Mouse (Mus musculus): ENCODE measurements around the gene Gm7324.
"Not testable (repeated sequence)": the region's sequence is repeated elsewhere in the genome, so short reads cannot be mapped to it uniquely, and the experiment has no call there.

Gene Gm7324

DNA sequence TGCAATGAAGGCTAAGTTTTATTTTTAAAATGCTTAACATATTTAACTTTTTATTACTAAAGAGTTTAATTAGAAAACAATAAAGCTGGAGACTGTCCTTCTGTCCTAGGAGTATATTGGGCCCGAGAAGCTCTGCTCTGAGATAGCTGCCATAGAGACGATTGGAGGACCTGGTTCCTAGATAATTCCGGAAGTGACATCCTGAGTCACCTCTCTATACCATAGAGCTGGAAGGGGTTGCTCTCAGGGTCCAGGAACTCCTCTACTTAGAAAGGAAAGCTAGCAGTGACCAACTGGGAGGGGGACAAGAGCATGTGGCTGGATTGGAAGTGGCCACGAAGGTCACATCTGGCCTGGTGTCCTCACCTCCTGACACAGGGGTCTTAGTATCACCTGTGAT is at the start of gene Gm7324:
Gm7324 (plus strand) TSS at position 208 of the 400 bp plus-strand sequence.
- not testable (repeated sequence) for DNase-seq (ENCODE audit: low read depth, low spot score)

DNA sequence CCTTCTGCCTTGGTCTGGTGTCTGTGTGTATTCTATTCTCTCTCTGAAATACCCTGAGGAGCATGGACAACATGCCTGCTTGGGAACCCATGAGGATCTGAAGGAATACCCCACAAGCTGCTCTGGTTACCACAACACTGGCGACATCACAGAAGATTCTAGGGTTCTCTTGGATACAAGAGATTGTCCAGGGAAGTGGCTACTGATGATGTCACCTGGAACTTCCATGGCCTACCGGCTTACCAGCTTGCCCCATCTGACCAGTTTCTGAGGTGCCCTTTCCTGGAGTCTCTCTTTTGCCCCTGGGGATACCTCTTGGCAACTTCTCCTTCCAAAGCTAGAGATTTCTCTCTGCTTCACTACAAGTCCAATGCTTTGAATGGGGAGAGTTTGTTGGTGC is 20.5 kb upstream of the Gm7324 start, which contains the start of gene Gm8165:
Gm8165 (minus strand) TSS at position 101 of the 400 bp plus-strand sequence.
- not testable (repeated sequence) for DNase-seq (ENCODE audit: low read depth, low spot score)

DNA sequence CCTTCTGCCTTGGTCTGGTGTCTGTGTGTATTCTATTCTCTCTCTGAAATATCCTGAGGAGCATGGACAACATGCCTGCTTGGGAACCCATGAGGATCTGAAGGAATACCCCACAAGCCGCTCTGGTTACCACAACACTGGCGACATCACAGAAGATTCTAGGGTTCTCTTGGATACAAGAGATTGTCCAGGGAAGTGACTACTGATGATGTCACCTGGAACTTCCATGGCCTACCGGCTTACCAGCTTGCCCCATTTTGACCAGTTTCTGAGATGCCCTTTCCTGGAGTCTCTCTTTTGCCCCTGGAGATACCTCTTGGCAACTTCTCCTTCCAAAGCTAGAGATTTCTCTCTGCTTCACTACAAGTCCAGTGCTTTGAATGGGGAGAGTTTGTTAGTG is 29.8 kb downstream of the Gm7324 start, which contains the start of gene Gm16506:
Gm16506 (minus strand) TSS at position 101 of the 400 bp plus-strand sequence.
- DNase-seq (ENCODE audit: low read depth, low spot score) = not testable (repeated sequence)

DNA sequence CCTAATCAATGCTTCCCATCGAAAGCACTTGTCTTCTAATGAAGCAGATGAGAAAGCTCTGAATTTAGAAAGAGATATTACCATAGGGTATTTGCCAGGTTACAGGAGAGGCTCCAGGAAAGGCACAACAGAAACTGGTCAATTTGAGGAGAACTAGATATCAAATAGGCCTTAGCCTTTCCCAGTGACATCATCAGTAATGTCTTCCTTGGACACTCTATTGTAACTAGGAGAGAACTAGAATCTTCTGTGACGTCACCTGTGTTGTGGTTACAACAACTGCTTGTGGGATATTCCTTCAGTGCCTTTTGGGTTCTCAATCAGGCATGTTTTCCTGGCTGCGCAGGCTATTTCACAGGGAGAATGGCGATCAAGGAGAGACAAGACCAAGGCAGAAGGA is 49.9 kb downstream of the Gm7324 start, which contains the start of gene Gm6526:
Gm6526 (plus strand) TSS at position 301 of the 400 bp plus-strand sequence.
- DNase-seq (ENCODE audit: low read depth, low spot score) = not testable (repeated sequence)
